Mouse (Mus musculus) liver, embryonic 14.5 days (tissue): Measurements from ENCODE around the gene Ifi213. TPM values are rescaled to one million over a fixed set of nuclear protein-coding genes. Genes with fewer than 3 reads are reported as not detected.
"Not testable (repeated sequence)": the region's sequence is repeated elsewhere in the genome, so short reads cannot be mapped to it uniquely, and the experiment has no call there.

Experiments
- ATAC-seq: fragments of 200-750 bp; cut with Nextera tagmentation; 2 replicates; pipeline ENCODE4 v1.8.0; 2017; ENCODE audit warnings: moderate number of reproducible peaks, mild to moderate bottlenecking, moderate library complexity; ENCODE audit not compliant: insufficient read depth
- DNase-seq, 3 experiments: peaks; one replicate each; pipeline ENCODE4 v3.0.0-alpha.2; 2012 to 2013; ENCODE audit warnings: low read depth in 3 of 3, low spot score in 3 of 3
- H3K27ac ChIP-seq: fragments of 300-500 bp; sonication (generic); 2 replicates; pipeline ENCODE4 v1.5.1; 2014; ENCODE audit warnings: moderate library complexity, mild to moderate bottlenecking, control low read depth, inconsistent platforms
- H3K27me3 ChIP-seq: fragments of 300-500 bp; sonication (generic); 2 replicates; pipeline ENCODE4 v1.6.1; 2014; ENCODE audit warnings: mild to moderate bottlenecking, low read length, moderate library complexity; ENCODE audit not compliant: control insufficient read depth, insufficient read depth
- H3K36me3 ChIP-seq: fragments of 300-500 bp; sonication (generic); replicated peaks from 2 replicates; pipeline ENCODE4 v1.6.1; 2014; ENCODE audit warnings: low read depth; ENCODE audit not compliant: control insufficient read depth, insufficient read depth
- H3K4me1 ChIP-seq, 2 experiments: fragments of 200-500 bp in 1 of 2; fragments of 300-500 bp in 1 of 2; sonication (generic) in 1 of 2; replicated peaks; 2 replicates each; pipeline ENCODE4 v1.6.1; 2012 to 2014; ENCODE audit warnings: antibody characterized with exemption in 1 of 2, inconsistent platforms in 1 of 2, low read length in 1 of 2; ENCODE audit not compliant: control insufficient read depth in 2 of 2, insufficient read depth in 2 of 2
- H3K4me2 ChIP-seq: fragments of 300-500 bp; sonication (generic); 2 replicates; pipeline ENCODE4 v1.6.1; 2014; ENCODE audit warnings: low read depth, mild to moderate bottlenecking, control low read depth, moderate library complexity
- H3K4me3 ChIP-seq, 2 experiments: fragments of 200-500 bp in 1 of 2; fragments of 300-500 bp in 1 of 2; sonication (generic) in 1 of 2; 2 replicates each; pipeline ENCODE4 v1.5.1; 2012 to 2014; ENCODE audit warnings: low read depth in 2 of 2, low read length in 2 of 2, mild to moderate bottlenecking in 2 of 2, control low read depth in 1 of 2, inconsistent platforms in 1 of 2, moderate library complexity in 1 of 2; ENCODE audit not compliant: insufficient read depth in 1 of 2
- H3K9ac ChIP-seq: fragments of 300-500 bp; sonication (generic); replicated peaks from 2 replicates; pipeline ENCODE4 v1.6.1; 2014; ENCODE audit warnings: mild to moderate bottlenecking, control low read depth, moderate library complexity
- H3K9me3 ChIP-seq: fragments of 300-500 bp; sonication (generic); 2 replicates; pipeline ENCODE4 v1.6.1; 2016; ENCODE audit warnings: low read length, mixed read lengths; ENCODE audit not compliant: control insufficient read depth
- CTCF ChIP-seq: IDR thresholded peaks from 2 replicates; pipeline ENCODE4 v1.5.1; 2016; ENCODE audit warnings: antibody characterized with exemption, low read depth, control low read depth
- EP300 ChIP-seq: IDR thresholded peaks from 2 replicates; pipeline ENCODE4 v1.6.1; 2016; ENCODE audit warnings: antibody characterized with exemption, low read depth
- WGBS: fragments of 180-500 bp; shearing (Covaris S2); extraction: QIAGEN DNeasy Blood & Tissue Kit; methylation state at CpG from one replicate; pipeline ENCODE4 v1.1.7; 2014; ENCODE audit not compliant: insufficient replicate concordance; 5-methylcytosine and 5-hydroxymethylcytosine counted together
- microRNA-seq: library from miRNA; unstranded; fragments of <30 nt; microRNA quantifications from one replicate; pipeline ENCODE4, GENCODE M21; 2016
- polyA plus RNA-seq, 2 experiments: library from polyadenylated mRNA; depleted of rRNA in 1 of 2; stranded (reverse) in 1 of 2; unstranded in 1 of 2; fragments of >200 nt; fragmentation: Nextera tagmentation in 1 of 2; extraction: Ambion mirVana in 1 of 2; gene quantifications; 2 replicates each; pipeline versions ENCODE4 v1.2.1 to v1.2.3; 2012 to 2014

The Ifi213 gene
- polyA plus RNA-seq, 2 experiments: 0.03 to 0.08 TPM

DNA sequence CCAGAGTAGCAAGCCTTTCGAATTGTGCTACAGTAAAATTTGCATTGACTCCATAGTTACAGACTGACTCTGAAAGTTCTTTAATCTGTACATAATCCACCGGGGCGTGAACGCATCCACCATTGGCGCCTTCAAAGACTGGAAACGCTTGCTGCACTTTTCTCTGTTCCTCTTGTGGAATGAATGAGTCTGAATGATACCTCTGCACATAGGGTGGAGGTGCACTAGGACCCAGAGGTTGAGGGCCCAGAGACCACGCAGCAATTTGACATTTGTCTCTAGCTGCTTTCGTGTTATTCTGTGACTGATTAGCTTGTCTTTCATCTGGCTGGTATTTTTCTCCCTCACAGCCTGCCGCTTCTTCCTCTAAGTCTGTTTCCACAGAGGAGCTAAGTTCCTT lies 20.0 kb downstream of the Ifi213 start:
- 75% methylated on average over 9 of the region's 9 CpGs for WGBS
- Histone ChIP-seq H3K27me3 (no peaks in the 10 kb centered on the region), H3K27ac (no peak overlapping the region), H3K36me3 (no peaks in the 10 kb centered on the region), H3K9ac (no peak overlapping the region), H3K4me3 (no peak overlapping the region), H3K4me1 (no peaks in the 10 kb centered on the region), H3K9me3 (no peaks in the 10 kb centered on the region), H3K4me2 (no peak overlapping the region)
- no peak for TF ChIP-seq EP300
- DNase-seq (no peak), ATAC-seq (no peak)

- not testable (repeated sequence) for H3K27me3 ChIP-seq, H3K27ac ChIP-seq, H3K4me3 ChIP-seq, H3K36me3 ChIP-seq, H3K9me3 ChIP-seq, DNase-seq, H3K9ac ChIP-seq, ATAC-seq, H3K4me2 ChIP-seq, H3K4me1 ChIP-seq
- 53% methylated on average over 5 of the region's 5 CpGs for WGBS
Observed at GRCm38 (mm10) chr1:173550491-173551050, 48.5 kb downstream of the Ifi213 start.

DNA sequence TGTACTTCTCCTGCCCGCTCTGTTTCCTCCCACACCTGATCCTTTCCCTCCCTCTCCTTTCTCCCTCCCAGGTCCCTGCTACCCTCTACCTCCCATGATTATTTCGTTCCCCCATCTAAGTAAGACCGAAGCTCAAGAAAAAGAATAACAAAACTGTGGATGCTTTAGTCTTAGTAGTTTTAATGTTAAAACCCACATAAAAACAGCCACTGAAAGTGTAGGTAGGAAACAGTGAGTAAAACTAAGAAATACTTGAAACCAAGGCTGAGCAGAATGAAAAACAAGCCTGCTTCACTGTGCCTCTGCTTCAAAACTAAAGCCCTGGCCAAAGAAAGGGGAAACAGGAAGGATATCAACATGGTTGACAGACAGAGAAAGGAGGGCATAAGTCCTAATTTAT lies 50.3 kb downstream of the Ifi213 start:
- H3K9me3 ChIP-seq, H3K27ac ChIP-seq, ATAC-seq, H3K9ac ChIP-seq, H3K36me3 ChIP-seq, DNase-seq, H3K4me1 ChIP-seq, H3K4me3 ChIP-seq, H3K27me3 ChIP-seq, H3K4me2 ChIP-seq: not testable (repeated sequence)
- WGBS: 52% methylated on average over 3 of the region's 3 CpGs

DNA sequence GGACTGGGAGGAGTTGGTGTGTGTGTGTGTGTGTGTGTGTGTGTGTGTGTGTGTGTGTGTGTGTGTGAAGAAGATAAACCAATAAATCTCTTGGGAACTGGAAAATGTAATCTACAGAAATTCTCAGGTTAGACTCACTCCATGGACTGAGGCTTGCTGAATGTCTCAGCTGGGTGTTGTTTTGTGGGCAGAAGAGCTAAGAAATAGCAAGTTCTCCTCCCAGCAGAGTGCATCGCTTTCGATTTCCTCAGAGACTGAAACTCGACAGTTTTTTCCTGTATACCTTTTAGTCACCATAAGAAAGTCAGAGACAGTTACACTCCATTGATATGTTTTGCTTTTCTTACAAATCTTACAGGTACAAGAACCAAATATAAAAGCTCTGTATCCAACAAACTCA lies 63.3 kb downstream of the Ifi213 start, which contains the start of gene Ifi214:
Gene Ifi214, minus strand, starts transcription at position 167 of the 400 bp plus-strand sequence.
- DNase-seq, H3K9me3 ChIP-seq, ATAC-seq, H3K4me2 ChIP-seq, H3K27ac ChIP-seq, H3K36me3 ChIP-seq, H3K27me3 ChIP-seq, H3K4me1 ChIP-seq, H3K4me3 ChIP-seq, H3K9ac ChIP-seq: not testable (repeated sequence)
- 63% methylated on average over 3 of the region's 3 CpGs for WGBS

DNA sequence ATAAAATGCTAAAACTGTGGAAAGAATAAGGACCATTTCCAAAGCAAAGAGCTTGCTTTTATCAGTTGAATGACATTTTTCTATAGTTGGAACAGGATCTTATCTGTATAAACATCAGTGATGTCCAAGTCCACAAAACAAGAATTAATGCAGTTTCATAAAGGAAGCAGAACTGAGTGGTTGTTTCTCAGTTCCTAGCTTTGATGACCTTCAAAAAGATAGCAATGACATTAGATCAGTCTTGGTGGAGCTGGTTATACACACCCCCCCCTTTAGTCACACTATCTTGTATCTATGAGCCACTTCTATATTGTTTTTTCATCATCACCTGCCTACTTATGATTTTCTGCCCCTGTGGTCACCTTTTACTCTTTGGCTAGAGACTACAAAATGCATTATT lies 77.6 kb downstream of the Ifi213 start:
- TF ChIP-seq CTCF: no peak
- no peak for TF ChIP-seq EP300
- no peaks in the 10 kb centered on the region for H3K9me3 ChIP-seq
- no peak overlapping the region for H3K4me3 ChIP-seq
- H3K4me1 ChIP-seq: no peaks in the 10 kb centered on the region
- H3K27me3 ChIP-seq: no peaks in the 10 kb centered on the region
- DNase-seq: no peak
- no peak overlapping the region for H3K4me2 ChIP-seq
- no peak overlapping the region for H3K27ac ChIP-seq
- H3K9ac ChIP-seq: no peak overlapping the region
- no peak for ATAC-seq
- no peaks in the 10 kb centered on the region for H3K36me3 ChIP-seq

Small RNAs within 50 kb of the gene (microRNA-seq; reads per million reads assigned to microRNA genes)
- gene Gm44339 (not detected), gene Gm44481 (not detected)

Other genes starting within 250 kb of the Ifi213 start
- gene Aim2, start 248.4 kb downstream of the Ifi213 start, polyA plus RNA-seq (2012; rRNA removed): 3.2 and 4.4 TPM in 2 replicates
- gene Aim2, start 248.4 kb downstream of the Ifi213 start, polyA plus RNA-seq (2014; fragmentation: Nextera tagmentation; extraction: Ambion mirVana): 1.7 and 3.3 TPM in 2 replicates
- gene Cadm3, start 231.6 kb downstream of the Ifi213 start, polyA plus RNA-seq (2012; rRNA removed): 0.42 and 0.44 TPM in 2 replicates
- 0.87 and 0.89 TPM in 2 replicates for gene Cadm3, start 231.6 kb downstream of the Ifi213 start, polyA plus RNA-seq (2014; fragmentation: Nextera tagmentation; extraction: Ambion mirVana)
- 0.11 and 0.13 TPM in 2 replicates for gene Ifi206, start 108.2 kb downstream of the Ifi213 start, polyA plus RNA-seq (2012; rRNA removed)
- 0.28 TPM in 1 of 2 replicates, not detected in the other for gene Ifi206, start 108.2 kb downstream of the Ifi213 start, polyA plus RNA-seq (2014; fragmentation: Nextera tagmentation; extraction: Ambion mirVana)
- not detected in 2 replicates for gene Ifi214, start 63.3 kb downstream of the Ifi213 start, polyA plus RNA-seq (2012; rRNA removed)
- not detected in 2 replicates for gene Ifi214, start 63.3 kb downstream of the Ifi213 start, polyA plus RNA-seq (2014; fragmentation: Nextera tagmentation; extraction: Ambion mirVana)
- gene Ifi209, start 31.6 kb upstream of the Ifi213 start, polyA plus RNA-seq (2012; rRNA removed): 0.11 and 0.22 TPM in 2 replicates
- 0.38 and 0.39 TPM in 2 replicates for gene Ifi209, start 31.6 kb upstream of the Ifi213 start, polyA plus RNA-seq (2014; fragmentation: Nextera tagmentation; extraction: Ambion mirVana)
- gene Ifi208, start 74.4 kb upstream of the Ifi213 start, polyA plus RNA-seq (2012; rRNA removed): not detected in 2 replicates
- 0.08 TPM in 1 of 2 replicates, not detected in the other for gene Ifi208, start 74.4 kb upstream of the Ifi213 start, polyA plus RNA-seq (2014; fragmentation: Nextera tagmentation; extraction: Ambion mirVana)
- 1.8 and 2.2 TPM in 2 replicates for gene Ifi207, start 142.5 kb upstream of the Ifi213 start, polyA plus RNA-seq (2012; rRNA removed)
- gene Ifi207, start 142.5 kb upstream of the Ifi213 start, polyA plus RNA-seq (2014; fragmentation: Nextera tagmentation; extraction: Ambion mirVana): 1.4 and 2.0 TPM in 2 replicates
- 0.95 and 2.3 TPM in 2 replicates for gene Ifi204, start 167.7 kb upstream of the Ifi213 start, polyA plus RNA-seq (2012; rRNA removed)
- gene Ifi204, start 167.7 kb upstream of the Ifi213 start, polyA plus RNA-seq (2014; fragmentation: Nextera tagmentation; extraction: Ambion mirVana): 2.9 and 3.3 TPM in 2 replicates